Mouse (Mus musculus) testis, adult 2 months (tissue): Measurements from ENCODE around the gene Dvl2.
"Not testable (repeated sequence)": the region's sequence is repeated elsewhere in the genome, so short reads cannot be mapped to it uniquely, and the experiment has no call there.

Experiments
- CTCF ChIP-seq: fragments of 200-500 bp; IDR thresholded peaks from 2 replicates; pipeline ENCODE4 v1.5.1; 2012; ENCODE audit warnings: low read depth, mild to moderate bottlenecking, inconsistent platforms, low read length, moderate library complexity; ENCODE audit not compliant: control insufficient read depth, insufficient read depth, insufficient replicate concordance
- POLR2A ChIP-seq: fragments of 200-500 bp; IDR thresholded peaks from 2 replicates; pipeline ENCODE4 v1.6.1; 2012; ENCODE audit warnings: low read depth, mild to moderate bottlenecking, inconsistent platforms, low read length, moderate library complexity; ENCODE audit not compliant: control insufficient read depth

DNA sequence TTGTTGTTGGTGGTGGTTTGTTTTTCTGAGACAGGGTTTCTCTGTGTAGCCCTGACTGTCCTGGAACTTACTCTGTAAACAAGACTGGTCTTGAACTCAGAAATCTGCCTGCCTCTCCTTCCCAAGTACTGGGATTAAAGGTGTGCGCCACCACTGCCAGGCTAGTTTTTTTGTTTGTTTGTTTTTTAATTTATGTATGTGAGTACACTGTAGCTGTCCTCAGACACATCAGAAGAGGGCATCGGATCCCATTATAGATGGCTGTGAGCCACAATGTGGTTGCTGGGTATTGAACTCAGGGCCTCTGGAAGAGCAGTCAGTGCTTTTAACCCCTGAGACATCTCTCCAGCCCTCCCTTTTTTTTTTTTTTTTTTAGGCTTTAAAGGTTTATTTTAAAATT lies 15.8 kb downstream of the Dvl2 start:
- not testable (repeated sequence) for TF ChIP-seq CTCF, POLR2A
